In the genomic region with DNA sequence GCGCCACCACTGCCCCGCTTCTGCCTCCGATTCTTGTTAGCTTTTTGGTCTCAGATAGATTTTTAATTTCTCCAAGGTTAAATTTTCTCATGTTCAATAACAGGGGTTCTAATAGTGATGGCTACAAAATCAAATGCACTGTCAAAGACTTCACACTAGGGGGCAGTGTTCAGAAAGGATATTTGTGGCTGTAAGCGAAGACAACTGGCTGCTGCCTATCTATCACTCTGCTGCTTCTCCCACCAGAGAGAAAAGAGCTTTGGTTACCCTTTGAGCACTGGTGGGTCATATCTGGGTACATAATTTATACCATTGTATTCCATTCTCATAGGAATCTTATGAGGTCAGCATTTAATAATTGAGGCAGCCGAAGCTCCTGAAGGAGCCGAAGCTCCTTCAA, we compare ENCODE assay signal across 9 mouse cellular contexts.
A peak's percentile ranks its signal among the peaks of the same experiment; 100 is the strongest.
DNase-seq lines count a peak whose midpoint lies in the region; ATAC-seq and TF ChIP-seq lines count a peak whose summit lies in the region.
"Had no signal": no experiment of that assay in that cellular context is flagged by ENCODE, and none has a peak within 500 bp of the region (broad histone marks: within the 10 kb centered on the region; RNA-seq: fewer than 3 reads in every experiment).

No protein-coding gene starts in this region.

- no peak for TF ChIP-seq POLR2A in heart, adult 2 months (IDR thresholded peaks at IDR 0.05; ENCODE audit: insufficient read depth, low read depth, low read length)
- TF ChIP-seq POLR2A in cortical plate, adult 2 months (IDR thresholded peaks at IDR 0.05; ENCODE audit: extremely low read depth, insufficient read depth, low read length): no peak

- TF ChIP-seq CTCF in heart, adult 2 months (IDR thresholded peaks at IDR 0.05): peak; percentile 68
- peak; percentile 62 for TF ChIP-seq CTCF in lung, postnatal 0 days (IDR thresholded peaks at IDR 0.05)
- TF ChIP-seq CTCF in cortical plate, adult 2 months (IDR thresholded peaks at IDR 0.05; ENCODE audit: extremely low read depth, insufficient read depth, low read length): peak; percentile 37; the same call in 1 of the 2 replicates

- H3K4me3 ChIP-seq in heart, adult 2 months: no peak overlapping the region
- no peak overlapping the region for H3K4me3 ChIP-seq in lung, postnatal 0 days (ENCODE audit: low read depth, low read length)
- no peak overlapping the region for H3K4me3 ChIP-seq in cortical plate, adult 2 months (ENCODE audit: insufficient read depth, low read length)
- H3K4me3 ChIP-seq: myocyte had no signal

- H3K9me3 ChIP-seq in lung, postnatal 0 days (ENCODE audit: low read length): no peaks in the 10 kb centered on the region

- TF ChIP-seq EP300 in heart, adult 2 months (IDR thresholded peaks at IDR 0.05; ENCODE audit: insufficient read depth, low read depth, low read length): no peak
- no peak for TF ChIP-seq EP300 in lung, postnatal 0 days (IDR thresholded peaks at IDR 0.05)

- H3K9ac ChIP-seq in heart, adult 2 months (ENCODE audit: low read depth, low read length): no peak overlapping the region
- H3K9ac ChIP-seq in lung, postnatal 0 days (replicated peaks; ENCODE audit: low read depth): no peak overlapping the region

- no peaks in the 10 kb centered on the region for H3K4me1 ChIP-seq in heart, adult 2 months (ENCODE audit: control insufficient read depth, insufficient read depth, low read length)
- H3K4me1 ChIP-seq in lung, postnatal 0 days (ENCODE audit: insufficient read depth, low read depth, low read length): no peaks in the 10 kb centered on the region
- H3K4me1 ChIP-seq in cortical plate, adult 2 months (ENCODE audit: control insufficient read depth, insufficient read depth, low read length): no peaks in the 10 kb centered on the region; the same call in 1 of the 2 replicates

- H3K27ac ChIP-seq in heart, adult 2 months: no peak overlapping the region
- no peak overlapping the region for H3K27ac ChIP-seq in lung, postnatal 0 days (ENCODE audit: low read length)
- H3K27ac ChIP-seq in cortical plate, adult 2 months (ENCODE audit: insufficient read depth, low read length): no peak overlapping the region

- intact Hi-C loops in heart, adult 2 months (cut with DNase I): loop anchor here (5.0 kb wide), 1 partner anchor 242 kb away; no protein-coding TSS in a partner anchor

- WGBS in heart, adult 2 months: 79% methylated on average over 6 of the region's 6 CpGs
- 79% methylated on average over 6 of the region's 6 CpGs for WGBS in lung, postnatal 0 days

- no peaks in the 10 kb centered on the region for H3K27me3 ChIP-seq in heart, adult 2 months (ENCODE audit: control insufficient read depth, insufficient read depth, low read length)
- H3K27me3 ChIP-seq in lung, postnatal 0 days (replicated peaks; ENCODE audit: insufficient read depth, low read length): no peaks in the 10 kb centered on the region

- no peaks in the 10 kb centered on the region for H3K79me2 ChIP-seq in heart, adult 2 months (replicated peaks; ENCODE audit: control insufficient read depth, insufficient read depth, low read length)

- no peak for ATAC-seq in lung, postnatal 0 days

- no peak overlapping the region for H3K4me2 ChIP-seq in lung, postnatal 0 days (replicated peaks; ENCODE audit: low read depth, low read length)

- no peaks in the 10 kb centered on the region for H3K36me3 ChIP-seq in heart, adult 2 months (ENCODE audit: control insufficient read depth, insufficient read depth, low read length)
- no peaks in the 10 kb centered on the region for H3K36me3 ChIP-seq in lung, postnatal 0 days (ENCODE audit: insufficient read depth, low read length)

- DNase-seq in heart, adult 2 months: no peak
- no peak for DNase-seq in heart, adult 9 months (ENCODE audit: low spot score in 2 of 2)
- peak; percentile 34 for DNase-seq in lung, postnatal 0 days (ENCODE audit: low spot score)
- no peak for DNase-seq in lung, adult 18-20 months
- DNase-seq in retina, postnatal 1 day: peak; percentile 63
- no peak for DNase-seq in spleen, postnatal 14 days (ENCODE audit: low spot score in 2 of 2)
- no peak for DNase-seq in adrenal gland, postnatal 10 days

Comparison
In these comparisons a context has a peak if more than half of its experiments do, and no peak if none do; other contexts are left out.
1. DNase-seq: peak in lung, postnatal 0 days (single experiment) and retina, postnatal 1 day (single experiment); none in heart, adult 2 months (0 of 2), heart, adult 9 months (0 of 2), lung, adult 18-20 months (0 of 2), spleen, postnatal 14 days (0 of 2) and adrenal gland, postnatal 10 days (single experiment).
2. Peak in every context shown above with its lines, with median percentiles within 50 percentile points of each other: CTCF ChIP-seq.